Mouse (Mus musculus) right cerebral cortex, postnatal 25 days (tissue): ENCODE results near the gene Avil.

ENCODE experiments used
- DNase-seq: peaks from one replicate; pipeline ENCODE4 v3.0.0; 2022

Avil gene

GRCm38 (mm10) chr10:126981746-126982145 is 18.8 kb upstream of the Avil start:
- no peak for DNase-seq

- DNase-seq, result no peak
Observed at GRCm38 (mm10) chr10:126983193-126983725, 17.2 kb upstream of the Avil start.

- no peak for DNase-seq
Observed at GRCm38 (mm10) chr10:126984189-126985004, 16.1 kb upstream of the Avil start.

- no peak for DNase-seq
Observed at GRCm38 (mm10) chr10:126985127-126985526, 15.4 kb upstream of the Avil start.

- DNase-seq, result no peak
Observed at GRCm38 (mm10) chr10:126985579-126985978, 14.9 kb upstream of the Avil start.

GRCm38 (mm10) chr10:126986541-126986961 is 14.0 kb upstream of the Avil start:
- peak; percentile 68 for DNase-seq

GRCm38 (mm10) chr10:126987183-126988118 is 13.1 kb upstream of the Avil start:
- DNase-seq, result no peak

GRCm38 (mm10) chr10:126988513-126989165 is 11.9 kb upstream of the Avil start:
- no peak for DNase-seq

GRCm38 (mm10) chr10:126990313-126991056 is 10.0 kb upstream of the Avil start:
- peak; percentile 78 for DNase-seq

- DNase-seq, result no peak
Observed at GRCm38 (mm10) chr10:126991676-126992075, 8.8 kb upstream of the Avil start.

- no peak for DNase-seq
Observed at GRCm38 (mm10) chr10:126993621-126994020, 6.9 kb upstream of the Avil start.

- no peak for DNase-seq
Observed at GRCm38 (mm10) chr10:126997340-126998113, 3.0 kb upstream of the Avil start.

GRCm38 (mm10) chr10:127001297-127001696 is 788 bp downstream of the Avil start:
- DNase-seq, result no peak

GRCm38 (mm10) chr10:127002056-127002455 is 1.5 kb downstream of the Avil start:
- DNase-seq, result no peak

GRCm38 (mm10) chr10:127002765-127003164 is 2.3 kb downstream of the Avil start:
- no peak for DNase-seq

- no peak for DNase-seq
Observed at GRCm38 (mm10) chr10:127003334-127003733, 2.8 kb downstream of the Avil start.

GRCm38 (mm10) chr10:127003806-127004205 is 3.3 kb downstream of the Avil start:
- no peak for DNase-seq

GRCm38 (mm10) chr10:127016488-127016887 is 16.0 kb downstream of the Avil start:
- no peak for DNase-seq

- DNase-seq, result no peak
Observed at GRCm38 (mm10) chr10:127017071-127017470, 16.6 kb downstream of the Avil start.

- no peak for DNase-seq
Observed at GRCm38 (mm10) chr10:127018422-127018821, 17.9 kb downstream of the Avil start.
